Mouse (Mus musculus): Measurements from ENCODE around the gene Hrh2.

Hrh2 gene

DNA sequence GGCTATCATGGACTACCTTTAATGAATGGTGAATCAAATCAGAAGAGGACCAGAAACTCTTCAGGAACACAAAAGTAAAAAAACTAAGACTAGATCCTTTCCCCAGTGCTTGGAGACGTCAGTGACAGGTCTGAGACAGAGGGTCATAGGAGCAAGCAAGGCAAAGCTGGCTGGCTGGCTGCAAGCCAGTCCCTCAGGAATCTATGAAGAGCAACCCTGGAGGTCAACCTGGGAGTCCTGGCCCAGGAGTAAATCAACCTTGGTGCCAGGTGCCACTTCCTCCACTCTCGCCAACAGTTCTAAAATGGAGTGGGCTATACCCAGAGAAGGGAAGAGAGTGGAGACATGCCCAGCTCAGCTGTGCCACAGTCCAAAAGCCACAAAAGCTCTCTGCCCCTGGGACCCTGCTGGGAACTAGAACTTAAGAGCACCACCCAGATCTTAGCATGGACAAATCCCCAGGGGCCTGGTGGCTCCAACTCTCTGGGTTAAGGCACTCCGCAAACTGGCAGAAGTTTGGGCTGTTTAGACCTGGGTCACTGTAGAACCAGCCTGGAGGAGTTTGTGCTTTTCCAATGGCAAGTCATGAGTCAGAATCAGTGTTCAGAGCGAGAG, 15.4 kb upstream of the Hrh2 start:
- DNase-seq (ENCODE audit: low spot score in 2 of 2), result no peak

GRCm38 (mm10) chr13:54177346-54177745, 14.6 kb upstream of the Hrh2 start:
- DNase-seq (ENCODE audit: low spot score in 2 of 2), result no peak

DNA sequence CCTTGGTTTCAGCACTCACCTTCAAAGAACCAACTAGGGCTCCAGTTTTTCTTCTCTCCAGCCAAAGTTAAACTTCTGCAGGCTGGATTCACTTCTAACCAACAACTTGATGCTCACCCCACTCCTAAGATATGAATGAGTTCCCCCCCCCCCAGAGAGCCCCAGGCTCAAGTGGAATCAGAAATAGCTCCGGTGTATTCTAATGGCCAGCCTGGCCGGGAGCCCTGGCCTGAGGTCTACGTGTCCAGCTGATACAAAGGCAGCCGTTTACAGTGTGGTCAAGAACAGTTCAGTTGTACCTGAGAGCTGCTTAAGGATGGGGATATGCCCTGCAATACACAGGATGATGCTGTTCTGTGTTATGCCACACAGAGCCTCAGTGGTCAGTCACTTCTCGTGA, 13.3 kb upstream of the Hrh2 start:
- DNase-seq (ENCODE audit: low spot score in 2 of 2), result no peak

- no peak for DNase-seq (ENCODE audit: low spot score in 2 of 2)
These were observed 12.0 kb upstream of the Hrh2 start for GRCm38 (mm10) chr13:54179971-54180370.

DNA sequence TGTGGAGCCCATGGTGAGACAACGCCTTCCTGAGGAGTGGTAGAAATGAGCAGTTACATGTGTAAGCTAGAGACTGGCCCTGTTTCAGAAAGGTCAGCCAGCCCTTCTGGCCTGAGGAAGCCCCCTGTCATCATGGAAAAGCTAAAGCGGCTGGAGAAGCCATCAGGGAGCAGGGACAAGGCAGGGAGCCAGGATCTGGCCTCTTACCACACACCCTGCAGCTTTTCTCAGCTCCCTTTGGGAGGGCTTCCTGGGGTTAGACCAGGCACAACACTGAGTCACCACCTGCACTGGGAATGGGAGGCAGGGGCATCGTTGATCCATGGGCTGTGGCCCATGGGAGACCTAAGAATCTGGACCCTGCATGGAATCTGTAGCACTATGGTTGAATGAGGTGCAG, 11.5 kb upstream of the Hrh2 start:
- no peak for DNase-seq (ENCODE audit: low spot score in 2 of 2)

DNA sequence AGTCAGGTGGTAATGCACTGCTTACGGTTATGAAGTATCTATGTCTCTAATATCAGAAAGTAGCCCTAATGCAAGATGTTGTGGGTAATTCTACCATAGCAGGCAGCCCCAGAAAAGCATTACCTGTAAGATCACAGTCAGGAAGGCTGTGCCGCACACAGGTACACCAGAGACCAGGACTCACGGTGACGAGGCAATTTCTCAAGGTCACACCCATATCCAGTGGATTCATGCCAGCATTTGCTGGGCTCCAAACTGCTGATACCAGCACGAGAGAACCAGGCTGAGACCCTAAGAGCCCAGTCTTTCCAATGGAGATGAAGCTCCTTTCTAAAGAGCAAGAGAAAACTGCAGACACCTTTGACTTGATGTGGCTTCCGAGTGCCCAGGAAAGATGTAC, 10.6 kb upstream of the Hrh2 start:
- no peak for DNase-seq (ENCODE audit: low spot score in 2 of 2)

- DNase-seq (ENCODE audit: low spot score in 2 of 2), result no peak
These were observed 10.0 kb upstream of the Hrh2 start for GRCm38 (mm10) chr13:54181947-54182346.

GRCm38 (mm10) chr13:54186394-54186793, 5.5 kb upstream of the Hrh2 start:
- no peak for DNase-seq (ENCODE audit: low spot score in 2 of 2)

GRCm38 (mm10) chr13:54188190-54188706, 3.7 kb upstream of the Hrh2 start:
- no peak for DNase-seq (ENCODE audit: low spot score in 2 of 2)

GRCm38 (mm10) chr13:54189896-54190295, 2.0 kb upstream of the Hrh2 start:
- DNase-seq (ENCODE audit: low spot score in 2 of 2), result no peak

GRCm38 (mm10) chr13:54191181-54191580, 748 bp upstream of the Hrh2 start:
- DNase-seq (ENCODE audit: low spot score in 2 of 2), result no peak

DNA sequence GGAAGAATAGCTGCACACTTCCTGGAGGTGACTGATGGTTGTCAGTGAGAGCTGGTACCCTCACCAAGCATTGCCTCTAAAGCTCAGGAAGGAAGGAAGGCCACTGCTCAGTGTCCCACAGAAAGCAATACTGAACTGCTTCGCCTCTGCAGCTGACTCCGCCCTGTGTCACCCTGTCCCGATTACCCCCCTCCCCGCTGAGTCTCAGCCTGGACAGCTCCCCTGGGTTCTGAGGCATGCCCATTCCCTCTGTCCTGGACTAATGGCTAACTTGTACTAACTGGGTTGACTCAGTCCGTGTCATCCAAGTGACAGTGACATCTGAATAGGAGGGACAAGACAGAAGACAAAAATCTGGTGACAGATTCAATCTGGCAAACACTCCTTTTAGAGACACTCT, 1.7 kb downstream of the Hrh2 start:
- no peak for DNase-seq (ENCODE audit: low spot score in 2 of 2)

DNA sequence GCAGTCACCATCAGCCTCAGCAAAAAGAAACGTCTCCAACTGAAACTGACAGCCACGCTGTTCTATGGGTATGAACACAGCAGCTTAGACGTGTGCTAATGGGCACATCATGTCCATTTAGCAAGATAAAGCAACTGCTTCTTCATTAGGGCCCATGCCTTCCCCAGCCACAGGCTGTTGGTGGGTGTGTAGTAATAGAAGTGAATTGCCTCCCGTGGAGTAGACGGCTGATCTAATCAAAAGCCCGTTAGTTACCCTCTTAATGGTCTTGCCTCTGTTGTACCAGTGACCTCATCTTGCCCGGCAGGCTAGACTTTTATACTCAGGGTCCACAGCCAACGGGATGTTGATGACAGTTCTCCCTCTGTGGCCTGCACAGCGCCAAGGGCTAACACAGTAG, 7.1 kb downstream of the Hrh2 start:
- DNase-seq (ENCODE audit: low spot score in 2 of 2), result no peak

GRCm38 (mm10) chr13:54202458-54202857, 10.5 kb downstream of the Hrh2 start:
- peak; percentile 30 for DNase-seq (ENCODE audit: low spot score in 2 of 2)

DNA sequence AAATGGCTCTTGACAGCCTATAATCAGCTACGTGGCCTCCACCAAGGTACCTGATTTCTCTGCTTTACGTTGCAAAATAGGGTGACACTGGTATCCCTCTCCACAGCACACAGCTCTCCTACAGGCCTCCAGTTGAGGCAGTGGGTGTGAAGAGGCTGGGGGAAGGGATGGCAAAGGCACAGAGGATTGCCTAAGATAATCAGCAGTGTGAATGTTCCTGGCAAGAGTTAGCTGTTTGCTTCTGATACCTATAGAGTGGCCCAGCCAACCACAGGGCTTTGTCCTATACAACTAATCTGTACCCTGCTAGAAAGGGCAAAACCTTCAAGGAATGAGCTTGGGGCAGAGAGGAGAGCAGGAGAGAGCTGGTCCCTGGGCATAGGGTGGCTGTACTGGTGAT, 11.5 kb downstream of the Hrh2 start:
- no peak for DNase-seq (ENCODE audit: low spot score in 2 of 2)

DNA sequence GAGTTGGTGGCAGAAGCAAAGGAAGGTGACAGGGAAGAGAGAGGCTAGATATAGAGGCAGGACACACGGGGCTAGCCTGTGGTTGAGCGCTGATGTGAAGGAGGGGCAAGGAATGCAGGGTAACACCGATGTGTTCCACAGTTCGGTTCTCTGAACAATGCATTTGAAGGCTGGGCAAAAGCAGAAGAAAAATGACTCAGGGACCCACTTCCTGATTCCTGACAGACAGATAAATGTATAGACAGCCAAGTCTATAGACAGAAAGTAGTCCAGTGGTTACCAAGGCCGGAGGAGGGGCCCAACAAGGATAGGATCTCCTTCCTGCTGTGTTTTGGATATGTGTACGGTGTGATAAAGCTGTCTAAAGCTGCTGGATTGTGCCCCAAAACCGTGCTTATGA, 13.3 kb downstream of the Hrh2 start:
- no peak for DNase-seq (ENCODE audit: low spot score in 2 of 2)

DNA sequence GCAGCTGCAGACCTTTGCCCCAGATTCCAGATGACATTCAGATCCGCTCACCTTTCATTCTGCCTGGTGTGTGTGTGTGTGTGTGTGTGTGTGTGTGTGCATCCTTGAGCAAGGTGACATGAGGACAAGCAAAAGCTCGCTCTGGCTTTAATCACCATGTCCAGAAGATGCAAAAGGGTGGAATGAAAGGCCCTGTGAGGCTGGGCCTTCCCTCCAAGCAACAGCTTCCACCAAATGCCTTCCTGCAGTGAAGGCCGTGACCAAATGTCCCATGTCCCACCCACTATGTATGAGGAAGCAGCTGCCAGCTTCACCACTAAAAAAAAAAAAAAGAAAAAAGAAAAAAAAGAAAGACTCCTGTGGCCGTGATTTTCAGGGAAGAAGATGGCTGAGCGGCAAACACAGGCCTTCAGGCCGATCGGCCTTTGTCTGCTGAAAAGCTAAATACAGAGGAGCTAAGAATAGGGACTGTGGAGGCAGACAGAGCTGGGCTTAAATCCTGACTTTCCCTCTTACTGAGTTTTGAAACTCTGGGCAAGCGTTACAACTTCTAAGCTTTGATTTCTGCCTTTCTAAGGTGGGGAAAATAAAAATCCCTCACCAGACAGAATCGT, 14.3 kb downstream of the Hrh2 start:
- DNase-seq (ENCODE audit: low spot score in 2 of 2), result peak in 1 of 2 experiments; percentile 37

DNA sequence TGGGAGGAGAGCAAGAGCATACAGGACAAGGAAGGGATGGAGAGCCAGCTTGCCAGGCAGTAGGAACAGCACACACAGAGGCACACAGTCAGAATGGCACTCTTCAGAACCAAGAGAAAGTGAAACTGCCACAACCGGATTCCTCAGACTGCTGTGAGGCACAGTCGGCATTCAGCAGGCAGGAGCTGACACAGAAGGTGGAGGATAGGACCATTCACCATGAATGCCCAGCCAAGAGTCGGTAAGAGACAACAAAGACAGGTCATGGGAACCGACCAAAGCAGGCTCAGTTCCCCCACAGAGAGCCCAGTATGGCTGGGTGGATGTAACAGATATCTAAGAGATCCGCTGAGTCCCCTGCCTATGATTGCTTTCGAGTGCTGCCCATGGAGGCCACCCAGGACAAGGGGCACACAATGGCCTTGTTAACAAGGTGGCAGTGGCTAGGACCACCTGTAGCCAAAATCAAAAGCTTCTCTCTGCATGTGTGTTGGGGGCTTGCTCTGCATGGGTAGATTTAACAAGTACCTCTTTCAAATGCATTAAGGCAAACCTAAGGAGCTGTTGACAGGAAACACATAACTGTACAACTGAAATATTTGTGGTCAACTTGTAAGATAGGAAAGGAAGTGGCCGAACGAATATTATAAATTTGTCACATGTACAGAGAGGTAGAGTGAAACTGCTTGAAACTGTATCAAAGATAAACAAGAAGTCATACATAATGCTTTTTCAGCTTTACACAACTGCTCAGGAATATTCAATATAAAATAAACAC, 17.7 kb downstream of the Hrh2 start:
- no peak for DNase-seq (ENCODE audit: low spot score in 2 of 2)

DNA sequence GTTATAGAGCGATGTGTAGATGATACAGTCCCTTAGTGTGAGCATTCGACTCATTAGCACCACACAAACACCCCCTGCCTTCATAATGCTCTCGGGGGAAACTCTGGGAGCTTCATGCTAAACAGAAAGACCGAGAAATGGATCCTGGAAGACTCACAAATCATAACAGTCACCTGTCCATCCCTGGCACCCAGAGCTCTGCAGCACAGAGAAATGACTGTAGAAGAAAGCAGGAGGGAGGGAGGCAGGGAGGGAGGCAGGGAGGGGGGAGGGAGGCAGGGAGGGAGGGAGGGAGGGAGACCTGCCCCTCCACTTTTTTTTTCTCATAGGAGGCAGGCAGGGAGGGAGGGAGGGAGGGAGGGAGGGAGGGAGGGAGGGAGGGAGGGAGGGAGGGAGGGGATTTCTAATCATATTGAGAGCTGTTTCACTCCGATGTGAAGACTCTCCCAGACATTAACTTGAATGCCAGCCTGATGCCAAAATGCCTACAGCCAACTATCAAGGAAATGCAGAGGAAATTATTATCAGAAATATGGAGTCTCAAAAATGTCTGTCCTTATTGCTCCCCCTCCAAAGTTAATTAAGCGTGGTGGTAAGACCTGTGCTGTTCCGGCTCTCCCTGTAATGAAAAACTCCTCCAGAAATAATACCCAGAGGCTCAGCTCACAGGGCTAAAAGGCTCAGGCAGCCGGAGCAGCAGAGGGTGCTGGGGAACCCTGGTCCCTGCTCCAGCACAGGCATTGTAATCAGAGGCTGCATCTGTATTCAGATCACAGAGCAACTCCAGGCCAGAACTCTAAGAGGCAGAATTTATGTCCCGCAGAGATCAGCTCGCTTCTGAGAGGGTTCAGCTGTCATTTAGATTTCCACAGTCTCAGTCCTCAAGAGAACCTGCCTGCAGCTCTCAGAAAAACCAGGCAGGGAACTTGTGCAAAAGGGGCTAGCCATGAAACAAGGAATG, 19.9 kb downstream of the Hrh2 start:
- no peak for DNase-seq (ENCODE audit: low spot score in 2 of 2)

DNA sequence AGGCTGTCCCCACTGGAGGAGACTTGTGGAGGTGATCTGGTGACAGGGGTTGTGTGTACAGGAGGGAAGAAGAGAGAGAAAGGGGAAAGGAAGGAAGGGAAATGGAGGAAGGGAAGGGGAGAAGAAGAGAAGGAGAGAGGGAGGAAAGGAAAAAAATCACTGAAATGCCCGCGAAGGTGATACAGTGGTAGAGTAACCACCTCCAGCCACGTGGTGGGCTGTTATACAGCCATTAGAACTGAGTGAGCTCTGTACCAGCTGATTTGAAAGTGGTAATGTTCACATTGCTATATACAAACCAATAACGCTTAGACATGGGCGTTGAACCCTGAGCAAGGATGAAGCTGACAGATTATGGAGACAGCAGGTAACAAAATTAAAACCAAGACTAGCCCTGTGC, 20.6 kb downstream of the Hrh2 start:
- DNase-seq (ENCODE audit: low spot score in 2 of 2), result no peak

- no peak for DNase-seq (ENCODE audit: low spot score in 2 of 2)
These were observed 23.3 kb downstream of the Hrh2 start for GRCm38 (mm10) chr13:54215266-54215665.

DNA sequence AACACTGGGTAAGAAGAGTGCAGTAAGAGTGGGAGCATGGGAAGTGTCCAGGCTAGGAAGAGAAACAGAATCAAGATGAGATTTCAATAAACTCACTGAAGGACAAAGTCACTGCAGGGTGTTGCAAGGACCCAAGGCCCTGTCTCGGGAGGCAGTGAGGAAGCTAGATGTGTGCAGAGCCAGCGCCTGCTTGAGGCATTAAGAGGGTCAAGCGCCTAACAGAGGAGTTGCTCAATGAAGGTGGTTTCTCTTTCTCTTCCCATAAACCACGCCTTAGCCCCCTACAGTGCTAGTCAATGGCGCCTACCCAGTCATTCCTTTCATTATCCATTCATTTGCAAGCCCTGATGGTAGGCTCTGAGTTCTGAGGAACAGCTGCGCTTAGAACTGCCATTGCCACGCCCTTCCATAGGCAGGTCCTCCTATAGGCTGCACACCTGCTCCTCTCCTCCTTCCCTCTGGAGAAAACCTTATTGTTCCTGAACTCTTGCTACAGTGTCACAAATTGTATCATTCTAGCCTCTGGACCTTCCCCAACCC, 23.9 kb downstream of the Hrh2 start:
- DNase-seq (ENCODE audit: low spot score in 2 of 2), result no peak
